In genomic region chr12:3855762-3856501, GRCm38 (mm10) we compare ENCODE assay signal across 8 mouse cellular contexts. TPM values are rescaled to one million over a fixed set of nuclear protein-coding genes. Genes with fewer than 3 reads are reported as not detected.
DNase-seq lines count a peak whose midpoint lies in the region; ATAC-seq and TF ChIP-seq lines count a peak whose summit lies in the region.

No protein-coding gene starts in this region.

- ATAC-seq in common myeloid progenitor, adult 5-6 weeks (replicated peaks; ENCODE audit: low read depth, poor library complexity, severe bottlenecking) = peak; percentile 88
- ATAC-seq in heart, embryonic 13.5 days (ENCODE audit: extremely low read depth, insufficient number of reproducible peaks, low FRiP score, low TSS enrichment) = peak; percentile 67
- peak; percentile 85 for ATAC-seq in kidney, embryonic 16.5 days (ENCODE audit: low FRiP score, low TSS enrichment)
- ATAC-seq in lung, postnatal 0 days = peak; percentile 71

- peak overlapping the region; percentile 10; the same call in 1 of the 2 replicates for H3K4me3 ChIP-seq in heart, embryonic 13.5 days
- H3K4me3 ChIP-seq in kidney, embryonic 16.5 days (ENCODE audit: low read length) = no peak overlapping the region
- H3K4me3 ChIP-seq in lung, postnatal 0 days (ENCODE audit: low read depth, low read length) = no peak overlapping the region

- H3K27ac ChIP-seq in heart, embryonic 13.5 days (replicated peaks) = peak overlapping the region; percentile 97
- peak overlapping the region; percentile 96 for H3K27ac ChIP-seq in kidney, embryonic 16.5 days (ENCODE audit: low read length)
- H3K27ac ChIP-seq in lung, postnatal 0 days (ENCODE audit: low read length) = peak overlapping the region; percentile 71

- 9% methylated on average over 7 of the region's 7 CpGs for WGBS in heart, embryonic 13.5 days
- 20% methylated on average over 7 of the region's 7 CpGs for WGBS in kidney, embryonic 16.5 days
- WGBS in lung, postnatal 0 days = 40% methylated on average over 7 of the region's 7 CpGs

- peak overlapping the region; percentile 45 for H3K4me2 ChIP-seq in heart, embryonic 13.5 days
- H3K4me2 ChIP-seq in kidney, embryonic 16.5 days (replicated peaks; ENCODE audit: low read depth, low read length) = 0 out of 2 replicates have a peak overlapping the region, but pooled peaks have one; percentile 26
- peak overlapping the region; percentile 9; the same call in 1 of the 2 replicates for H3K4me2 ChIP-seq in lung, postnatal 0 days (replicated peaks; ENCODE audit: low read depth, low read length)

- DNase-seq in urinary bladder, postnatal 14 days (ENCODE audit: low spot score) = peak; percentile 43
- no peak for DNase-seq in urinary bladder, postnatal 10 days (ENCODE audit: low spot score)
- peak; percentile 72 for DNase-seq in lung, postnatal 0 days (ENCODE audit: low spot score)
- DNase-seq in right cerebral cortex, postnatal 10 days (ENCODE audit: low spot score in 2 of 2) = peak; percentile 68 to 83
- no peak for DNase-seq in embryo, embryonic 10.5 days (ENCODE audit: low spot score)

- peak overlapping the region; percentile 74 for H3K9ac ChIP-seq in heart, embryonic 13.5 days
- H3K9ac ChIP-seq in kidney, embryonic 16.5 days (replicated peaks; ENCODE audit: low read length) = peak overlapping the region; percentile 22; the same call in 1 of the 2 replicates
- H3K9ac ChIP-seq in lung, postnatal 0 days (replicated peaks; ENCODE audit: low read depth) = no peak overlapping the region

- H3K36me3 ChIP-seq in heart, embryonic 13.5 days = peaks cover 70% of the 10 kb centered on the region
- H3K36me3 ChIP-seq in kidney, embryonic 16.5 days (ENCODE audit: insufficient read depth, low read length) = peaks cover 19% of the 10 kb centered on the region
- H3K36me3 ChIP-seq in lung, postnatal 0 days (ENCODE audit: insufficient read depth, low read length) = 0 out of 2 replicates have a peak, but pooled peaks cover 4% of the 10 kb centered on the region

- TF ChIP-seq EP300 in lung, postnatal 0 days (IDR thresholded peaks at IDR 0.05) = no peak; the same call in 1 of the 2 replicates

- no peaks in the 10 kb centered on the region for H3K27me3 ChIP-seq in heart, embryonic 13.5 days (replicated peaks)
- no peaks in the 10 kb centered on the region for H3K27me3 ChIP-seq in kidney, embryonic 16.5 days (ENCODE audit: insufficient read depth, low read length)
- H3K27me3 ChIP-seq in lung, postnatal 0 days (replicated peaks; ENCODE audit: insufficient read depth, low read length) = no peaks in the 10 kb centered on the region

- H3K4me1 ChIP-seq in heart, embryonic 13.5 days = peaks cover 59% of the 10 kb centered on the region
- H3K4me1 ChIP-seq in kidney, embryonic 16.5 days (ENCODE audit: insufficient read depth, low read length) = peaks cover 41% of the 10 kb centered on the region
- peaks cover 4% of the 10 kb centered on the region; the same call in 1 of the 2 replicates for H3K4me1 ChIP-seq in lung, postnatal 0 days (ENCODE audit: insufficient read depth, low read depth, low read length)

- H3K9me3 ChIP-seq in heart, embryonic 13.5 days = no peaks in the 10 kb centered on the region
- no peaks in the 10 kb centered on the region for H3K9me3 ChIP-seq in kidney, embryonic 16.5 days (ENCODE audit: low read length)
- H3K9me3 ChIP-seq in lung, postnatal 0 days (ENCODE audit: low read length) = no peaks in the 10 kb centered on the region

- no peak; the same call in 1 of the 2 replicates for TF ChIP-seq CTCF in lung, postnatal 0 days (IDR thresholded peaks at IDR 0.05)

RNA-seq across cellular contexts. Expression of gene Dnmt3a, which starts 50.1 kb away (rescaled TPM):
- 23.7 and 24.7 TPM in 2 replicates for total RNA-seq in common myeloid progenitor, adult 5-6 weeks (2017)
- 94.2 and 108 TPM in 2 replicates for polyA plus RNA-seq in heart, embryonic 13.5 days (2015; fragmentation: Nextera tagmentation; extraction: Ambion mirVana)
- 82.9 and 88.1 TPM in 2 replicates for polyA plus RNA-seq in kidney, embryonic 16.5 days (2015; fragmentation: Nextera tagmentation; extraction: Ambion mirVana)
- 60.3 and 74.8 TPM in 2 replicates for polyA plus RNA-seq in lung, postnatal 0 days (2015; fragmentation: Nextera tagmentation; extraction: Ambion mirVana)

Comparison
In these comparisons a context has a peak if more than half of its experiments do, and no peak if none do; other contexts are left out.
1. DNase-seq: peak in urinary bladder, postnatal 14 days (single experiment), lung, postnatal 0 days (single experiment) and right cerebral cortex, postnatal 10 days (2 of 2); none in urinary bladder, postnatal 10 days (single experiment) and embryo, embryonic 10.5 days (single experiment).
2. Peak in every context shown above with its lines, with median percentiles within 50 percentile points of each other: ATAC-seq, H3K27ac ChIP-seq and H3K4me2 ChIP-seq.